9 mouse cellular contexts compared by ENCODE assay signal in the genomic region with DNA sequence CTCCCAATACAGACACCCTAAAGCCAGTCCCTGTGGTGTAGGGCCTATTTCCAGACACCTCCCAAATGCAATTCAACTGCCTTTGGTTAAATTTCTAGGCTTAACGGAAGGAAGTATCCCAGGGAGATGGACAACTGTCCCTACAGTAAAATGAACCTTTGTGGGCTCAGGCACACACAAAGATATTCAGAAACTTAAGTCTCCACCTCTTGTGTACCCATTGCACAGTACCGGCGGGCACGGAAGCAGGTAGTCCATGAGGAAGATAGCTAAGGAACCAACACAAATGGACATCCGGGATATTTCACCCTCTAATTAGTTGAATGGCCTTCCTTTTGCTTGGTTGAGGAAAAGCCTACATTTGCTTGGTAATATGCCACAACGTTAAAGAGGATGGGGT. TPM values are rescaled to one million over a fixed set of nuclear protein-coding genes. Genes with fewer than 3 reads are reported as not detected.
A peak's percentile ranks its signal among the peaks of the same experiment; 100 is the strongest.
DNase-seq lines count a peak whose midpoint lies in the region; ATAC-seq and TF ChIP-seq lines count a peak whose summit lies in the region.
"Had no signal": no experiment of that assay in that cellular context is flagged by ENCODE, and none has a peak within 500 bp of the region (broad histone marks: within the 10 kb centered on the region; RNA-seq: fewer than 3 reads in every experiment).

No protein-coding gene starts in this region.

- ATAC-seq in lung, embryonic 14.5 days (ENCODE audit: insufficient read depth), result no peak
- no peak for ATAC-seq in hindbrain, embryonic 16.5 days
- ATAC-seq in stomach, embryonic 14.5 days (ENCODE audit: insufficient number of reproducible peaks, insufficient read depth, low FRiP score, low read depth), result no peak

- H3K9ac ChIP-seq in lung, embryonic 14.5 days, result peak overlapping the region; percentile 98
- H3K9ac ChIP-seq in hindbrain, embryonic 16.5 days (ENCODE audit: low read depth, low read length), result peak overlapping the region; percentile 69
- peak overlapping the region; percentile 79 for H3K9ac ChIP-seq in stomach, embryonic 14.5 days (replicated peaks; ENCODE audit: low read depth, low read length)
- H3K9ac ChIP-seq: embryonic facial prominence, embryonic 15.5 days had no signal

- peak overlapping the region; percentile 98 for H3K27ac ChIP-seq in lung, embryonic 14.5 days (ENCODE audit: low read depth)
- H3K27ac ChIP-seq in hindbrain, embryonic 16.5 days (ENCODE audit: low read depth, low read length), result peak overlapping the region; percentile 90
- peak overlapping the region; percentile 90 for H3K27ac ChIP-seq in limb, embryonic 10.5 days
- peak overlapping the region; percentile 98 for H3K27ac ChIP-seq in stomach, embryonic 14.5 days (ENCODE audit: low read length)
- H3K27ac ChIP-seq: embryonic facial prominence, embryonic 15.5 days had no signal

- H3K4me2 ChIP-seq in lung, embryonic 14.5 days, result peak overlapping the region; percentile 79
- H3K4me2 ChIP-seq in hindbrain, embryonic 16.5 days (ENCODE audit: low read length), result peak overlapping the region; percentile 64
- peak overlapping the region; percentile 61 for H3K4me2 ChIP-seq in stomach, embryonic 14.5 days (replicated peaks; ENCODE audit: low read depth, low read length)
- H3K4me2 ChIP-seq: embryonic facial prominence, embryonic 15.5 days had no signal

- H3K27me3 ChIP-seq in lung, embryonic 14.5 days (ENCODE audit: insufficient read depth, low read length), result peaks cover 29% of the 10 kb centered on the region
- peaks cover 34% of the 10 kb centered on the region for H3K27me3 ChIP-seq in hindbrain, embryonic 16.5 days (replicated peaks; ENCODE audit: control insufficient read depth, insufficient read depth, low read length)
- peaks cover 85% of the 10 kb centered on the region for H3K27me3 ChIP-seq in limb, embryonic 10.5 days (ENCODE audit: low read depth, poor library complexity, severe bottlenecking)
- no peaks in the 10 kb centered on the region for H3K27me3 ChIP-seq in stomach, embryonic 14.5 days (ENCODE audit: control insufficient read depth, insufficient read depth, low read length)

- peak overlapping the region; percentile 63 for H3K4me3 ChIP-seq in lung, embryonic 14.5 days (ENCODE audit: low read depth, low read length)
- H3K4me3 ChIP-seq in hindbrain, embryonic 16.5 days (ENCODE audit: low read length), result peak overlapping the region; percentile 52
- H3K4me3 ChIP-seq in limb, embryonic 10.5 days, result peak overlapping the region; percentile 65
- peak overlapping the region; percentile 63 for H3K4me3 ChIP-seq in stomach, embryonic 14.5 days (ENCODE audit: low read depth, low read length)

- TF ChIP-seq CTCF in lung, embryonic 14.5 days (IDR thresholded peaks at IDR 0.05; ENCODE audit: low read depth), result no peak

- DNase-seq in lung, embryonic 14.5 days, result peak; percentile 59
- DNase-seq in lung, postnatal 10 days, result no peak
- DNase-seq in limb, embryonic 10.5 days (ENCODE audit: low spot score), result peak; percentile 54
- DNase-seq in ovary, postnatal 14 days (ENCODE audit: low spot score), result no peak
- DNase-seq in cerebellum, adult 11 months, result no peak
- DNase-seq: gastrocnemius, postnatal 25 days had no signal

- 0% methylated on average over 6 of the region's 6 CpGs for WGBS in lung, embryonic 14.5 days
- under 1% methylated on average over 6 of the region's 6 CpGs for WGBS in hindbrain, embryonic 16.5 days
- WGBS in limb, embryonic 10.5 days, result 1% methylated on average over 6 of the region's 6 CpGs
- under 1% methylated on average over 6 of the region's 6 CpGs for WGBS in stomach, embryonic 14.5 days

- peaks cover 6% of the 10 kb centered on the region for H3K4me1 ChIP-seq in lung, embryonic 14.5 days (ENCODE audit: insufficient read depth)
- H3K4me1 ChIP-seq in hindbrain, embryonic 16.5 days (ENCODE audit: control insufficient read depth, insufficient read depth, low read depth, low read length), result peaks cover 5% of the 10 kb centered on the region; the same call in 1 of the 2 replicates
- H3K4me1 ChIP-seq in limb, embryonic 10.5 days, result peaks cover 100% of the 10 kb centered on the region
- H3K4me1 ChIP-seq in stomach, embryonic 14.5 days (ENCODE audit: control insufficient read depth, insufficient read depth, low read length), result peaks cover 19% of the 10 kb centered on the region

- no peaks in the 10 kb centered on the region for H3K9me3 ChIP-seq in lung, embryonic 14.5 days (ENCODE audit: low read depth, low read length)
- H3K9me3 ChIP-seq in hindbrain, embryonic 16.5 days (ENCODE audit: control insufficient read depth, low read length), result no peaks in the 10 kb centered on the region
- no peaks in the 10 kb centered on the region for H3K9me3 ChIP-seq in limb, embryonic 10.5 days (replicated peaks)
- no peaks in the 10 kb centered on the region for H3K9me3 ChIP-seq in stomach, embryonic 14.5 days (ENCODE audit: control insufficient read depth, low read depth, low read length)
- H3K9me3 ChIP-seq: embryonic facial prominence, embryonic 15.5 days had no signal

- no peaks in the 10 kb centered on the region for H3K36me3 ChIP-seq in lung, embryonic 14.5 days (ENCODE audit: insufficient read depth)
- no peaks in the 10 kb centered on the region for H3K36me3 ChIP-seq in hindbrain, embryonic 16.5 days (ENCODE audit: control insufficient read depth, insufficient read depth, low read length)
- H3K36me3 ChIP-seq in limb, embryonic 10.5 days, result peaks cover 13% of the 10 kb centered on the region
- H3K36me3 ChIP-seq in stomach, embryonic 14.5 days (ENCODE audit: control insufficient read depth, insufficient read depth, low read length), result no peaks in the 10 kb centered on the region
- H3K36me3 ChIP-seq: embryonic facial prominence, embryonic 15.5 days had no signal

RNA-seq across cellular contexts. Expression of gene 5730596B20Rik, which starts 0.9 kb away (rescaled TPM):
- polyA plus RNA-seq in lung, embryonic 14.5 days (2014; fragmentation: Nextera tagmentation; extraction: Ambion mirVana), result 2.3 and 2.6 TPM in 2 replicates
- polyA plus RNA-seq in hindbrain, embryonic 16.5 days (2015; fragmentation: Nextera tagmentation; extraction: Ambion mirVana), result 3.4 and 3.6 TPM in 2 replicates
- polyA plus RNA-seq in limb, embryonic 10.5 days (2016; fragmentation: Nextera tagmentation; extraction: Ambion mirVana), result 1.1 and 1.3 TPM in 2 replicates
- 4.4 and 4.7 TPM in 2 replicates for polyA plus RNA-seq in stomach, embryonic 14.5 days (2014; fragmentation: Nextera tagmentation; extraction: Ambion mirVana)
- polyA plus RNA-seq: embryonic facial prominence, embryonic 15.5 days had no signal

RNA-seq across cellular contexts. Expression of gene Hoxa2, which starts 11.8 kb away (rescaled TPM):
- 14.4 and 15.2 TPM in 2 replicates for polyA plus RNA-seq in lung, embryonic 14.5 days (2014; fragmentation: Nextera tagmentation; extraction: Ambion mirVana)
- polyA plus RNA-seq in hindbrain, embryonic 16.5 days (2015; fragmentation: Nextera tagmentation; extraction: Ambion mirVana), result 20.3 and 22.5 TPM in 2 replicates
- polyA plus RNA-seq in limb, embryonic 10.5 days (2016; fragmentation: Nextera tagmentation; extraction: Ambion mirVana), result 4.5 and 5.3 TPM in 2 replicates
- 17.4 and 18.5 TPM in 2 replicates for polyA plus RNA-seq in stomach, embryonic 14.5 days (2014; fragmentation: Nextera tagmentation; extraction: Ambion mirVana)

RNA-seq across cellular contexts. Expression of gene Hoxa4, which starts 15.2 kb away (rescaled TPM):
- 7.0 and 7.7 TPM in 2 replicates for polyA plus RNA-seq in lung, embryonic 14.5 days (2014; fragmentation: Nextera tagmentation; extraction: Ambion mirVana)
- polyA plus RNA-seq in hindbrain, embryonic 16.5 days (2015; fragmentation: Nextera tagmentation; extraction: Ambion mirVana), result 5.6 and 8.8 TPM in 2 replicates
- 1.6 and 1.8 TPM in 2 replicates for polyA plus RNA-seq in limb, embryonic 10.5 days (2016; fragmentation: Nextera tagmentation; extraction: Ambion mirVana)
- 6.7 and 6.8 TPM in 2 replicates for polyA plus RNA-seq in stomach, embryonic 14.5 days (2014; fragmentation: Nextera tagmentation; extraction: Ambion mirVana)

RNA-seq across cellular contexts. Expression of gene Hoxa1, which starts 18.3 kb away (rescaled TPM):
- polyA plus RNA-seq in lung, embryonic 14.5 days (2014; fragmentation: Nextera tagmentation; extraction: Ambion mirVana), result 1.8 and 1.9 TPM in 2 replicates
- 1.8 and 2.0 TPM in 2 replicates for polyA plus RNA-seq in hindbrain, embryonic 16.5 days (2015; fragmentation: Nextera tagmentation; extraction: Ambion mirVana)
- 1.3 and 1.9 TPM in 2 replicates for polyA plus RNA-seq in limb, embryonic 10.5 days (2016; fragmentation: Nextera tagmentation; extraction: Ambion mirVana)
- 2.1 and 3.0 TPM in 2 replicates for polyA plus RNA-seq in stomach, embryonic 14.5 days (2014; fragmentation: Nextera tagmentation; extraction: Ambion mirVana)

RNA-seq across cellular contexts. Expression of gene Hoxa5, which starts 28.0 kb away (rescaled TPM):
- 58.3 and 58.5 TPM in 2 replicates for polyA plus RNA-seq in lung, embryonic 14.5 days (2014; fragmentation: Nextera tagmentation; extraction: Ambion mirVana)
- 85.9 and 106 TPM in 2 replicates for polyA plus RNA-seq in hindbrain, embryonic 16.5 days (2015; fragmentation: Nextera tagmentation; extraction: Ambion mirVana)
- polyA plus RNA-seq in limb, embryonic 10.5 days (2016; fragmentation: Nextera tagmentation; extraction: Ambion mirVana), result 9.8 and 10.4 TPM in 2 replicates
- polyA plus RNA-seq in stomach, embryonic 14.5 days (2014; fragmentation: Nextera tagmentation; extraction: Ambion mirVana), result 24.4 and 27.1 TPM in 2 replicates

Comparison
In these comparisons a context has a peak if more than half of its experiments do, and no peak if none do; other contexts are left out.
1. DNase-seq: peak in lung, embryonic 14.5 days (single experiment) and limb, embryonic 10.5 days (single experiment); none in lung, postnatal 10 days (single experiment), ovary, postnatal 14 days (single experiment) and cerebellum, adult 11 months (single experiment).
2. Peak in every context shown above with its lines, with median percentiles within 50 percentile points of each other: H3K27ac ChIP-seq, H3K4me2 ChIP-seq, H3K4me3 ChIP-seq and H3K9ac ChIP-seq.